Mouse (Mus musculus): ENCODE results near the gene Gm14325.
"Not testable (repeated sequence)": the region's sequence is repeated elsewhere in the genome, so short reads cannot be mapped to it uniquely, and the experiment has no call there.

- 0 out of 2 replicates have a peak, but pooled peaks have one; percentile 16 for TF ChIP-seq CTCF (IDR thresholded peaks at IDR 0.05; ENCODE audit: low read depth)
- not testable (repeated sequence) for TF ChIP-seq EP300 (optimal IDR thresholded peaks at IDR 0.05)
These were observed at the start of gene Gm14325 for GRCm38 (mm10) chr2:177839901-177840663.

All from stomach, postnatal 0 days (tissue).